25 mouse cellular contexts compared by ENCODE assay signal in the genomic region with DNA sequence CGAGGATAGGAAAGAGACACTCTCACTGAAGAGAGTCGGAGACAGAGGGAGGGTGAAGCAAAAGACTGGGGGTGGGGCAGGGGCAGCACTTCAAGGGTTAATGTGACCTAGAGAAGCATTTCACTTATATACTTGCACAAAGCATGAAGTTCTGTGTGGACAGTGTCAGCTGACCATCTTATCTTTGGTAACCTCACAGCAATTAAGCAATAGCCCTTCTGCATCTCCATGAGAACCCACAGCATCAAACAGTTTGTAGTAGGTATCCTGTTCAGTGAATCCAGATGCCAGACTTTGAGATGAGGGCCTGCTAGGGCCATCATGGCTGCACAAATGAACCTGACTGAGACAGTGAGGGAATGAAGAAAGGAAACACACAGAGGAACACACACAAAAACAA. TPM values are rescaled to one million over a fixed set of nuclear protein-coding genes. Genes with fewer than 3 reads are reported as not detected.
"Had no signal": no experiment of that assay in that cellular context is flagged by ENCODE, and none has a peak within 500 bp of the region (broad histone marks: within the 10 kb centered on the region; RNA-seq: fewer than 3 reads in every experiment).

No protein-coding gene starts in this region.

- H3K36me3 ChIP-seq: liver, embryonic 15.5 days; lung, embryonic 15.5 days; midbrain, embryonic 10.5 days; midbrain, embryonic 12.5 days; neural tube, embryonic 12.5 days; stomach, embryonic 15.5 days had no signal

- H3K4me3 ChIP-seq: liver, embryonic 15.5 days; lung, embryonic 15.5 days; midbrain, embryonic 10.5 days; midbrain, embryonic 12.5 days; myocyte; neural tube, embryonic 12.5 days; stomach, embryonic 15.5 days had no signal

- H3K27me3 ChIP-seq: liver, embryonic 15.5 days; lung, embryonic 15.5 days; midbrain, embryonic 12.5 days; neural tube, embryonic 12.5 days; stomach, embryonic 15.5 days had no signal

- DNase-seq: liver, postnatal 0 days; lung, adult 2 months; lung, postnatal 14 days; lung, postnatal 36 days; midbrain, embryonic 14.5 days; right cerebral cortex, postnatal 14 days; thymus, adult 2 months; thymus, postnatal 25 days; thymus, postnatal 4 days had no signal

- H3K9me3 ChIP-seq: liver, embryonic 15.5 days; lung, embryonic 15.5 days; midbrain, embryonic 10.5 days; midbrain, embryonic 12.5 days; neural tube, embryonic 12.5 days; stomach, embryonic 15.5 days had no signal

- ATAC-seq: liver, postnatal 0 days; lung, postnatal 0 days; midbrain, embryonic 16.5 days had no signal

- H3K27ac ChIP-seq: liver, embryonic 15.5 days; lung, embryonic 15.5 days; macrophage; midbrain, embryonic 10.5 days; midbrain, embryonic 12.5 days; neural tube, embryonic 12.5 days; stomach, embryonic 15.5 days; stomach, postnatal 0 days had no signal

- H3K4me1 ChIP-seq: liver, embryonic 15.5 days; neural tube, embryonic 12.5 days had no signal

RNA-seq across cellular contexts. Expression of a gene that starts 8.4 kb away (rescaled TPM):
- total RNA-seq: megakaryocyte, adult 5-6 weeks; megakaryocyte-erythroid progenitor cell, adult 5-6 weeks; neutrophil, adult 5-6 weeks had no signal
- polyA plus RNA-seq: liver, embryonic 15.5 days; liver, postnatal 0 days; lung, adult 2 months; lung, embryonic 15.5 days; lung, postnatal 0 days; macrophage; midbrain, embryonic 10.5 days; midbrain, embryonic 12.5 days; midbrain, embryonic 14.5 days; midbrain, embryonic 16.5 days; myocyte; neural tube, embryonic 12.5 days; neural tube, embryonic 14.5 days; spleen, adult 2 months; stomach, postnatal 0 days; thymus, adult 2 months had no signal
